Mouse (Mus musculus): ENCODE measurements around the gene Atp4a. TPM values are rescaled to one million over a fixed set of nuclear protein-coding genes. Genes with fewer than 3 reads are reported as not detected.
A peak's percentile ranks its signal among the peaks of the same experiment; 100 is the strongest.

Atp4a gene
- total RNA-seq (2021) = 1 to 10 TPM; 4.0 to 5.1 TPM

DNA sequence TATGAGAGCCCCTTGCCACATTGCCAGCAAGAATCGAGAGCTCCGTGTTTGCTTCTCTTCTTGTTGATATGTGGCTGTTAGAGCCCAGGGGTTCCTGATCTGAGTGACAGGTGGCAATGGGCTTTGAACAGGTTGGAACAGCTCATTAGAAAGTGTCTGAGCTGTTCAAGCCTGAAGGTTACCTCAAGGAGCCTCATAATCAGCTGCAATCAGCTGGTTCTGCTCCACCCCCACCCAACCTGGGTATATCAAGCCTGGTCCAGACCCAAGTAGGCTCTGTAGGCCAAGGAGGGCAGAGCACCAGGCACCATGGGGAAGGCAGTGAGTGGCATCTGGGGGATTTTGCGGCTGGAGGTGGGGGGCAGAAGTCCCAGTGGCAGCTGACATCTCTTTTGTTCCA lies at the start of gene Atp4a:
Atp4a (plus strand) TSS at position 268 of the 400 bp plus-strand sequence.
- intact Hi-C loops (cut with DNase I) = no loop called here
- DNase-seq = no peak

DNA sequence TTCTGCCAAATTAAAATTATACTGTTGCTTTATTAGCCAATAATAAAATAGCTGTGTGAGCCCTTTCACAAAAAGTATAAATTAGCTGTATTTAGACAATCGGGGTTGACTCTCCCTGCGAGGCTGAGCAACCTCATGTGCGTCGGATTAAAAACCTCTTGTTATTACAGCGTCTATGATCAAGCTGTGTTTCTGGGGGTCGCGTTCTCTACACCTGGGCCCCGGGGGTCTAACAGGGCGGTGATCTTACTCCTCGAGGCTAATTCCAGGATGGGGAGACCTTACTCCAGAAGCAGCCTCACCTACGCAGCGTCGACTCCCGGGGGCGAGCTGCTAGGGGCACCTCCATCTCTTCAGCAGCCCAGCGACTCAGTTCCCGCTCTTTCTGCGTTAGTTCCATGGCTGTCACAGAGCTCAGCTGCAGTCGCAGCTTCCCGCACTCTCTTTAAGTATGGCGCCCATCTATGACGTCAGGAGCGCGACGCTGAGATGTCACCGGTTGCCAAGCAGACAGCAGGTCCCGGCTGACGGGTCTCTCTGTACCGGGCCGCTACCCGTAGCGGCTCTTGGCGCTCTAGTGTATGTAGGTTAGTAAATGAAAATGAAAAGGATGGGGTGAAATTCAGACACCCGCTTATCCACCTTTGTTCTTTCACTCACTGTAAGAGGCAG lies 47.3 kb upstream of the Atp4a start, which contains the start of gene Haus5:
Haus5 (minus strand) TSS at position 466 of the 672 bp plus-strand sequence.
- intact Hi-C loops (cut with DNase I) = no loop called here
- peak; percentile 92 for DNase-seq

DNA sequence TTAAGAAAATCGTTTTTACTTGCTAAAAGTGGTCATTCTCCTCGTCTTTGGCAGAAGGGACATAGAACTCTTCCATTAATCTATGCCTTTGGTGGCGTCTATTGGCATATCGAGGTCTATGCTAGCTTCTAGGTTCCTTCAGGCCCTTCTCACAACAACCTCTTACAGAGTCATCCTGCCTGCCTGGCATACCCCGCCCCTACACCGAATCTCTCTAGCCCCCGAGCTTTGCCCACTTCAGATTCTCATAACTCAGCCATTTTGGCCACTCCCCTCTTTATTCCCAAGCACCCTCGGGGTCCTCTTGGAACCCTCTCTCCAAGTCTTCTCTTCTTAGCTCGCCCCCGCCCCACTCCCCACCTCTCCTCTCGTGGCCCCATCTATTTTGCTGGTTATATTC lies 46.7 kb upstream of the Atp4a start:
- intact Hi-C loops (cut with DNase I) = no loop called here
- peak; percentile 25 for DNase-seq

DNA sequence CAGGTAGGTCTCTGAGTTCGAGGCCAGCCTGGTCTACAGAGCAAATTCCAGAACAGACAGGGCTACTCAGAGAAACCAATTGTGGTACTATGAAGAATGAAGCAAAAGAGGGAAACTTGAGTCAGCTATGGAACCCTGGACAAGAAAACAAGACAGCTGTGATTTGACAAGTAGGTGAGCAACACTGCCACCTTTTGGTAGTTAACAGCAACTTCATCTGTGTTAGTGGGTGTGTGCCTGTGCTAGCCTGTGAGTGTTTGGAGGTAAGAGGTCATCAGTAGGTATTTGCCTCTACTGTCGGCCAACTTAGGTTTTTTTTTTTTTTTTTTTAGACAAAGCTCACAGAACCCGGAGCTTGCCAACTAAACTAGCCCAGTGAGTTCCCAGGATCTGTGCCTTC lies 42.8 kb upstream of the Atp4a start:
- DNase-seq = no peak
- intact Hi-C loops (cut with DNase I) = no loop called here

DNA sequence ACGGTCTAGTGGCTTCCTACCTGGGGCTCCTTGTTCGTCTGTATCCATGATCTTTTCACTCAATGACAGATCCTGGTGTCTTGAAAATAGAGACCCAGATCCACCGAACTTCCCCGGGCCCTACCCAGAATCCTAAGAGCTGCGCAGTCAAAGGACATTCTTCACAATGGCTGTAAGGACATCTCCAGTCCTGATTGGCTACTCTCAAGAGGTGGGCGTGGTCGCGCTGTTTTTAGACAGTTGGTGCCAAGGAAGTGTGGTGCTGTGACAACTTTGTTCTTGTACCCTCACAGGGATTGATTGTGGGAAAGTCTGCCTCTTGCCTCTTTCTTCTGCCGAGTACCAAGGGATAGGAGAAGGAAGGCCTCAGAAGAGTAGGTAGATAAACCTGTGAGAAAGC lies 40.5 kb upstream of the Atp4a start, which contains the start of gene Pmis2:
Pmis2 (minus strand) TSS at position 126 of the 400 bp plus-strand sequence.
- intact Hi-C loops (cut with DNase I) = no loop called here
- no peak for DNase-seq

DNA sequence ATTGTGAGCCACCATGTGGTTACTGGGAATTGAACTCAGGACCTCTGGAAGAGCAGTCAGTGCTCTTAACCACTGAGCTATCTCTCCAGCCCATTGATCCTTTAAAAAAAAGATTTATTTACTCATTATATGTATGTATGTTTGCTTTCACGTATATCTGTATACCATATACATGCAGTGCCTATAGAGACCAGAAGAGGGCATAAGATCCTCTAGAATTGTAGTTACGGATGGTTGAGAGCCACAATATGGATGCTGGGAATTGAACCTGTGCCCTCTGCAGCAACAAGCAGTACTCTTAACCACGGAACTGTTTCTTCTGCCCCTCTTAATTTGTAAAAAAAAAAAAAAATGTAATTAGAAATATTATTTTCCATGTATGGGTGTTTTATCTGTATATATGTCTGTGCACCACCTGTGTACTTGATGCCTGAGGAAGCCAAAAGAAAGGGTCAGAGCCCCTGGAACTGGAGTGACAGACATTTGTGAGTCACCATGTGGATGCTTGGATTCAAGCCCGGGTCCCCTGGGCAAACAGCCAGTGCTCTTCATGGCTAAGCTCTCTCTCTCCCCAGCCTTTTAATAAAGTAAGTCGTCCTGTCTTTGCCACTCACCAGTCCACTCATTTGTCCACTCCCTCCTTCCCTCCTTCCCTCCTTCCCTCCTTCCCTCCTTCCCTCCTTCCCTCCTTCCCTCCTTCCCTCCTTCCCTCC lies 33.6 kb upstream of the Atp4a start:
- intact Hi-C loops (cut with DNase I) = no loop called here
- peak; percentile 84 for DNase-seq

DNA sequence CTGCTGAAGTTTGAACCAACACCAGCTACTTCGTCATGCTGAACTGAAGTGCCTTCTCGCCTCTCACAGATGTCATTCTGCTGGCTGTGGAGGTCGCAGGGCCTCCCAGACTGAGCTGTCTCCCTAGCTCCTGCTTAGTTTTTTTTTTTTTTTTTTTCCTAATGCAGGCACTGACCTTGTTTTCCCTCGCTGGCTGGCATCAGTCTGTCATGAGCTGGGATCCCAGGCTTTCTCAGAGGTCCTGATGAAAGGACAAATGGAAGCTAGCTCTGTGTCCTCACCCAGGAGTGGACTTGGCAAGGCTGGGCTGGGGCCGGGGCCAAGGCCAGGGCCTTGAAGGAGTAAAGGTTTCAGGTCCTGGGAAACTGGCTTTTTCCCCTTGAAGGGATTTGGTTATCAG lies 30.1 kb upstream of the Atp4a start:
- DNase-seq = no peak
- intact Hi-C loops (cut with DNase I) = no loop called here

DNA sequence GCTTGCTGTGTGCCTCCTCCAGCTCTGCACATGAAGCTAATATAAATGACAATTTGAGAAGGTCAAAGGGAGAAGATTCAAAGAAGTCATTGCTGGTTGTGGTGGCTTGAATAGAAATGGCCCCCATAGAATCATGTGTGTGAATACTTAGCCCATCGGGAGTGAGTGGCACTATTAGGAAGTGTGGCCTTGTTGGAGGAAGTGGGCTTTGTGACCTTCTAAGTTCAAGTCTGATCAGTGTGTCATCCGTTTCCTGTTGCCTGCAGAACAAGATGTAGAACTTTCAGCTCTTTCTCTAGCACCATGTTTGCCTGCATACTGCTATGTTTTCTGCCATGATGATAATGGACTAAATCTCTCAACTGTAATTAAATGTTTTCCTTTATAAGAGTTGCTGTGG lies 28.6 kb upstream of the Atp4a start:
- intact Hi-C loops (cut with DNase I) = no loop called here
- DNase-seq = no peak

DNA sequence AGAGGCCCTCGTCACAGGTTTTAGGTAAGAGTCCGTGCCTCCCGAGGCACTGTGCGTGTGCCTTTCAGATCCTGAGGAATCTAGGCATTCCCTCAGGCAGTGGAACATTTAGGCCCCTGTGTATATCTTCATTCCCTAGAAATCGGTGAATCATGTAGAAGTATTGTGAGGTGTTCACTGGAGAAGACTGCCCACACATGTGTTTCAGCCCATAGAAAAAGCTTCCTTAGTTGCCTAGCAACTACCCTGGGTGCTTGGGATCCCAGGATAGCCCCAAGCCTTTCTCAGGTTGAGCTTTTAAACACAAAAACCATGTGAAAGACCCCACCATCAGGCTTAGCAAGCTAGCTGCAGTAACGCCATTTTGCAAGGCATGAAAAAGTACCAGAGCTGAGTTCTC lies 23.7 kb upstream of the Atp4a start:
- no peak for DNase-seq
- intact Hi-C loops (cut with DNase I) = no loop called here

DNA sequence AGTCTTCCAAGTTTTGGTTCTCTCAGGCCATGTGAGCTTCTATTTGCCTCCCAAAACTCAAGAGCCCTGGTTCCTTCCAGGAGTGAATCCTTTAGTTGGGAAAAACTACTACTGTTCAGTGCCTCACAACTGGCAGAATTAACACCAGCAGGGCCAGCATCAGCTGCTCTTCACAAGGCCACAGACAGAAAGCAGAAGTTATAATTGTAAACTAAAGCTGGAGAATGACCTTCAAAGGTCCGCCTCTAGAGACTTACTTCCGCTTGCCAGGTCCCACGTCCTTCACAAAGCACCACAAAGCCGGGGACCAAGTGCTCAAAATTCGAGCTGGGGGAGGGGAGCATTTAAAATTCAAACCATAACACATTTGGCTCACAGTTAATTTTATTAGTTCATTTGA lies 13.9 kb upstream of the Atp4a start:
- intact Hi-C loops (cut with DNase I) = no loop called here

DNA sequence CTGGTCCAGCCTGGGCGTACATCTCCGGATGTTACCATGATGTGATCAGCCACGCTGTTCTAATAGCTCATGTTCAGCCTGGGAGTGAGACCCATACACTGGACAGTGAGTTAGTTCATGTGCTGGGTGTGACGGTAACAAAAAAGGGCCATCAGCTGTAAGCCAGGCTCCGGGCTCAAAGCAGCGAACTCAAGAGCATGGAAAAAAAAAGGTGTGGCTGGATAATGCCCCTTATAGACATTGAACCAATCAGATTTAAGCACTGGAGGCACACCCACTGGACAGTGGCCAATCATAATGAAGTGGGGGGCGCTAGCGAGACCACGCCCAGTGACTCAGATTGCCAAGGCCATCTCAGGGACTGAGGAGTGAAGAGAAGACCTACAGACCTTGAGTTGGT lies 13.4 kb upstream of the Atp4a start, which contains the start of gene 2200002J24Rik:
2200002J24Rik (plus strand) TSS at position 338 of the 400 bp plus-strand sequence.
- intact Hi-C loops (cut with DNase I) = no loop called here
- DNase-seq = peak; percentile 33

More for the DNA sequence above, 13.9 kb upstream of the Atp4a start:
- DNase-seq = no peak

DNA sequence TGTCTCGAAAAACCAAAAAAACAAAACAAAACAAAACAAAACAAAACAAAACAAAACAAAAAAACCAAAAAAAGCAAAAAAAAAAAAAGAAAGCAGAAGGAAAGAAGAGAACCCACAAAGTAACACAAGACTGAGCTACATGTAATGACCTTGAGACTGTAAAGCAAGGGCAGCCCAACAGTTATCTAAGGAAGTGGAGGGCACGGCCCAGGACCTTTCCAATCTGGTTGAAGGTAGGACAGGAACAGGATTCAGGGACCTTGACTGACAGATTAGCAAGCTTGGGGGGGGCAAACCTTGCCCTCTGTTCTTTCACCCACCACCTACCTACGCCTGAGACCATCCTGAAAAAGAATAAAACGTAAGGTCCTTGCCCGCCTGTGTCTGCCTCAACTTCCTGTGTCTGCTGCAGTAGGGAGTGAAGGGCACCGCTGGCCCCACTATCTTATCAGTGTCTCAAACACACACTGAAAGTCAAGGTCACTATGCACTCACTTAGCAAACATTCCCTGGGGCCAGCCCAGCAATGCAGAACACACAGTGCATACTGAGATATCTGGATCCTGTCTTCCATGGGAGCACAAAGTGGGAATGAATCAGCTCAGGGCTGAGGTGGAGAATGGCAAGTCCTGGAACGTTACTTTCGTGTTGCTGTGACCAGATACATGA lies 5.7 kb upstream of the Atp4a start:
- intact Hi-C loops (cut with DNase I) = no loop called here
- no peak for DNase-seq

DNA sequence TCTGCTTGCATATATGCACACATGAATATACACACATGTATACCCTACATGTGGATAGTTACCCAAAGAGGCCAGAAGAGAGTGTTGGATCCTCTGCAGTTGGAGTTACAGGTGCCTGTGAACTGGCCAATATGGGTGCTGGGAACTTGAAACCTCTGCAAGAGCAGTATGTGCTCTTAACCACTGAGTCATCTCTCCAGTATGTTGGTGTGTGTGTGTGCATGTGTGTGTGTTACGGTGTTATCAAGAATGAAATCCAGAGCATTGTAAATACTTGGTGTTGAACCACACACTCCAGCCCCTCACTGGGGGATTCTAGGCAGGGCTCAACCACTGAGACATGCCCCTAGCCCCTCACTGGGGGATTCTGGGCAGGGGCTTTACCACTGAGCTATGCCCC lies 4.6 kb upstream of the Atp4a start:
- DNase-seq = no peak
- intact Hi-C loops (cut with DNase I) = no loop called here

DNA sequence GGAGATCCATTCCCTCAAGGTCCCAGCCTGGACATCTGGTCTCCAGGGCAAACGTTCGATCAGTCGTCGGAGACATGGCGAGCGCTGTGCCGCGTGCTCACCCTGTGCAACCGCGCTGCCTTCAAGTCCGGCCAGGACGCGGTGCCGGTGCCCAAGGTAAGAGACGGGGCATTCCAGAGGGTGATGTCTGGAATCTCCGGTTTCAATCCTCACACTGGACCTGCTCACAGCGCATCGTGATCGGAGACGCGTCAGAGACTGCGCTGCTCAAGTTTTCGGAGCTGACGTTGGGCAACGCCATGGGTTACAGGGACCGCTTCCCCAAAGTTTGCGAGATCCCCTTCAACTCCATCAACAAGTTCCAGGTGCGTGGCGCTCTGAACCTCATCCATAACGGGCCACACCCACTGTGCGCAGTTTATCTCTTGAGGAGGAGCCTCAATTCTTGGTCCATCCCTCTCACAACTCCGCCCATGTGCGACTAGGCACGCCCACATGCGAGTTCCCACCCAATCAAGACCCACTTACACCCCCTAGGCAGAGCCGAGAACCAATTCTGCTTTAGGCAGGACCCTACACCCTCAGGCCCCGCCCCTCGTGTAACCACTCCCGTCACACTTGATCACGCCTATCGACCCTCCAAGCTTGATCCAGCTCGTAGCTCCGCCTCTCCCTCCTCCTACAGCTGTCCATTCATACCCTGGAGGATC lies 5.2 kb downstream of the Atp4a start:
- intact Hi-C loops (cut with DNase I) = no loop called here
- DNase-seq = peak; percentile 82

DNA sequence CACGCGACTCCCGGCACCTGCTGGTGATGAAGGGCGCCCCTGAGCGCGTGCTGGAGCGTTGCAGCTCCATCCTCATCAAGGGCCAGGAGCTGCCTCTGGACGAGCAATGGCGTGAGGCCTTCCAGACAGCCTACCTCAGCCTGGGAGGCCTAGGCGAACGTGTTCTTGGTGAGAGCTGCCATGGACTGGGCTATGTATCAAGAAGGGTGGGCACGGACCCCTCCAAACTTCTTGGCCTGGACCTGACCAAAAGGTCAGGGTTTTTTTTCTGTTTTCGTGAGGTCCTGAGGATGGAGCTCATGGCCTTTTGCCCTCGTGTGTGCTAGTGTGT lies 5.7 kb downstream of the Atp4a start:
- intact Hi-C loops (cut with DNase I) = no loop called here
- no peak for DNase-seq

DNA sequence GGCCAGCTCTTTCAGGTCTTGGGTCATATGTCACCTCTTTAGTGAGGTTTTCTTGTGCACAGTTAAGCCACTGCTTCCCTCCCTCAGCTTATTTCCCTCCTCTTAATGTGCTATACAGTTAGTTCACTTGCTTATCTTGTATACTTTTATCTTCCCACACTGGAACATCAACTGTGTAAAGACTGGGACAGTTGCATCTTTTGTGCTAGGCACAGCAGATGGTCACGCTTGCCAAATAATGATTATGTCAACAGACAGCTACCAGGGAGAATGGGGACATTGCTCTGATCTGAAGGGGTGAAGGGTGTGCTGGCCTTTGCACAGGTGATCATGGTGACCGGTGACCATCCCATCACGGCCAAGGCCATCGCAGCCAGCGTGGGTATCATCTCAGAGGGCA lies 7.7 kb downstream of the Atp4a start:
- intact Hi-C loops (cut with DNase I) = no loop called here
- DNase-seq = no peak

DNA sequence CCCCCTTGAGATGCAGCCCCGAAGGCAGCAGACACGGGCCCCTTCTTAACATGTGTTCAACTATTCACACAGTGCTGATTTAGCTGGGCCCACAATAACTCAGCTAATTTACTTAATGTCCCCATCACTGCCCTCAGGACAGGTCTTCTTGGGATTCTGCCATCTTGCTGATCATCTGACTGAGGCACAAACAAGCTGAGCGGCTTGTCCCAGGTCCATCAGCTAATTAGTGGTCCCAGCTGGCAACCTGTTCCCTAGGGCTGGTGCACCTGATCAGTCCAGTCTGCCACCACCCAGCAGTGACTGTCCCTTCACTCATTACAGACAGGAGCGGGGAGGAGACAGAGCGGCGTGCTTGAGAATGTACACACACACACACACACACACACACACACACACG lies 9.3 kb downstream of the Atp4a start:
- DNase-seq = peak; percentile 61
- intact Hi-C loops (cut with DNase I) = no loop called here

DNA sequence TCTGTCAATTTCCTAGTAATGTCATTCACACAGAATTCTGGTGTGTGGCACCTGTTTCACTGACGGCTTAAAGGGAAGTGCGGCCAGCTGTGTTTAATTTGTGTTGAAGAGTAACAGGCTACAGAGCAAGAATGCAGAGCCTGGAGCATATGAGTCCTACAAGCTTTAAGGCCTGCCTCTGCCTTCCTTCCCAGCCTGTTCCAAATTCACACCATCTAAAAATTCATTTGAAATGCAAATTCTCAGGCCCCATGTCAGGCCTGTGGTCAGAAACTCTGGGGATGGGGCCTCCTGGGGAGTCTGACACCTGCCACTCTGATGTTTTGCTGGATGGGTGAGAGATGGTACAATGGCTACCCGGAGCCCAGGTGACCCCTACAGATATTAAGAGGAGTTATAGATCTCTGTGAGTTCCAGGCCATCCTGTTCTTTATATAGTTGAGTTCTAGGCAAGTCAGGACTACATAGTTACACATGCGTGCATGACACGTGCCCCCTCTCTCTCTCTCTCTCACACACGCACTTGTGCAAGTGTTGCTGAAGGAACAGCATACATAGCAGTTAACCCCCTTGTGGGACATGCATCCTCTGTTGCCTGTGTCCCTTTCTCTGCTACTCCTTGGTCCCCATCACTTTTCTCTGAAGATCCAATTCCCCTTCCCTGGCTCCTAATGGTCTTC lies 11.4 kb downstream of the Atp4a start:
- no peak for DNase-seq
- intact Hi-C loops (cut with DNase I) = no loop called here

DNA sequence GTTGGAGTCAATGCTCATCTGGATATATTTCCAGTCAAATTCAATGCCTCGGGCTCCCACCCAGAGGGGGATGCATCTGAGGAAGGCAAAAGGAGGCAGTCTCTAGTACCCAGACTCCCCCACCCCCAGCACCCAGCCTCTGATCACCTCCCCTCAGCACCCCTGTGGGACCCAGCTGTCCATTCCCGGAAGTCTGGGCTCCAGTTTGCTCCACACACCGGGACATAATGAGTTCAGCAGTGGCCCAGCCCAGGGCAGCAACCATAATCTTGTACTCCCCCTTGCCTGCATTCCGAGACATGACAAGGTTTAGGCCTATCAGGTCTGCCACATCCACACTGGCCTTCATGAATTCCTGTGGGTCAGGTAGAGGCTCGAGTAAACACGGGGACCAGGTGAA lies 16.2 kb downstream of the Atp4a start:
- no peak for DNase-seq
- intact Hi-C loops (cut with DNase I) = no loop called here

DNA sequence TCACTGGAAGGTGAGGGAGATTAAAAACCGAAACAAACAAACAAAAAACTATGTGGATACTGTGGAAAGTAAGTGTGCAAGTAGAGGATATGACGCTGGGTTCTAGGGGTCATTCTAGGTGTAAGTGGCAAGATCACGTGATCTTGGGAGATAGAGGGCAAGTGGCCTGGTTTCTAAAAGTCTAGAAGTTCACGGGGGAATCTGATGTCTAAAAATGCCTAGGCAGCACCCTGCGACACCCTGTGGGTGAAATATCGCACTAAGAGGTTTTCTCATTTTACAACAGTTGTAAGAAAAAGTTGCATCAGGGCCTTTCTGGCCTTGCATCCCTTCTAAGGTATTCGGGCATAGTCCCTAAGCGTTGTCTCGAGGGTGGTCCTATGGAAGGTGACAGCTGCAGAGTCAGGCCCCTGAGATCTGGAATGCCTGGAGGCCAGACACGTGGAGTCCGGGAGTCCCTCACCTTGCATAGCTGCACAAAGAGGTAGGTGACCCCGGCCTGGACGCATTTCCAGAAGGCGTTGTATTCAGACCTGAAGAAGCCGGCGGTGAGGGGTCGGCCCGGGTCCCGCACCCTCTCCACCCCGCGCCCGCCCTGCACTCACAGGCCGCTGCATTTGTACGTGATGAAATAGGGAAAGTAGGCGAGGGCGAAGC lies 16.9 kb downstream of the Atp4a start:
- DNase-seq = no peak
- intact Hi-C loops (cut with DNase I) = no loop called here

All from left cerebral cortex, postnatal 4 days (tissue).